Mouse (Mus musculus): ENCODE measurements at regions not wholly inside any gene's neighbourhood (a gene's known extent, or its start where the extent isn't known, plus 50 kb on each side); places are given as distances from the start of the nearest gene placed in this dataset.

- Histone ChIP-seq H3K9me3 (no peaks in the 10 kb centered on the region), H3K36me3 (no peaks in the 10 kb centered on the region), H3K27ac (no peak overlapping the region), H3K4me3 (no peak overlapping the region), H3K27me3 (ENCODE audit: insufficient read depth, poor library complexity, severe bottlenecking) (no peaks in the 10 kb centered on the region), H3K4me1 (peaks cover 10% of the 10 kb centered on the region; the same call in 1 of the 2 replicates)
- DNase-seq (ENCODE audit: low spot score): no peak
- 86% methylated on average over 3 of the region's 3 CpGs for WGBS
Observed at GRCm38 (mm10) chr3:119950721-119951120, 166.5 kb upstream of the Ptbp2 start.

- no peak overlapping the region for H3K4me3 ChIP-seq
- WGBS: 76% methylated on average over 2 of the region's 2 CpGs
- H3K9me3 ChIP-seq: no peaks in the 10 kb centered on the region
- H3K36me3 ChIP-seq: no peaks in the 10 kb centered on the region
- no peak overlapping the region for H3K27ac ChIP-seq
- DNase-seq (ENCODE audit: low spot score): no peak
- peaks cover 10% of the 10 kb centered on the region; the same call in 1 of the 2 replicates for H3K4me1 ChIP-seq
- H3K27me3 ChIP-seq (ENCODE audit: insufficient read depth, poor library complexity, severe bottlenecking): no peaks in the 10 kb centered on the region
Observed at GRCm38 (mm10) chr3:119950070-119950469, 165.8 kb upstream of the Ptbp2 start.

DNA sequence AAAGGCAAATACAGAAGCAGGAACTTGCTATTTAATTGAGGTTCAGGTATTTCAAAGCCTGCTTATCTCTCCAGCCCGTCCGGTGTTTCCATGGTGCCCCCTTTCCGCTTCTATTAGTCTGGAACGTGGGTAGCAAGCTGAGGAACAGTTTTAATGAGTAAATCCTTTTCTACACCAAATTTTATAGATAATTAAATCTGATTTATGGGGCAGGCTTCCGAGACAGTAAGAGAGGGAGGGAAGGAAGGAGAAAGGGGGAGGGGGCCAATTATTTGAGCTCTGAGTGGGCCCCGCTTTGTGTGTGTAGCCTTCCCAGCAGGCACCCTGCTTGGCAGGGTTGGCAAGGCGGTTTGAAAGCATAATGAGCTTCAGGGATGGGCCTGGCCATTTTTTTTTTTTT is 165.4 kb upstream of the Ptbp2 start:
- no peaks in the 10 kb centered on the region for H3K27me3 ChIP-seq (ENCODE audit: insufficient read depth, poor library complexity, severe bottlenecking)
- WGBS: 32% methylated on average over 7 of the region's 7 CpGs
- H3K9me3 ChIP-seq: no peaks in the 10 kb centered on the region
- H3K36me3 ChIP-seq: no peaks in the 10 kb centered on the region
- H3K4me1 ChIP-seq: peaks cover 10% of the 10 kb centered on the region; the same call in 1 of the 2 replicates
- no peak overlapping the region; the same call in 1 of the 2 replicates for H3K27ac ChIP-seq
- H3K4me3 ChIP-seq: peak overlapping the region; percentile 40
- DNase-seq (ENCODE audit: low spot score): no peak

DNA sequence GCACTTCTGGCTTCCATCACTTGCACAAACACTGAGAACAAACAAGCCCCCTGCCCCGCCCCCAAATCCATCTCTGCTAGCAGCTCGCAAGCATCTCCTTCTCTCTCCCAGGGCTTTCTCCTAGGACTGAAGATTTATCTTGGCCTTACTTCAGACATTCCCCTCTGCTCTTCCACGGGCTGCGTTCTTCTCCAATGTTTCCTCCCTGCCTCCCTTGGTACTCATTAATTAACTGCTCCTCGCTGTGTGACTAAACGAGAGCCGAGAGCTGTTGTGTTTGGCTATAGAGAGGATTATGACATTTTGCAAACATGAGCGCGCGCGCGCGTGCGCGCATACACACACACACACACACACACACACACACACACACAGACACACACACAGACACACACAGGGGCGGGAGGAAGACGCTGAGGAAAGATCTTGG is 164.8 kb upstream of the Ptbp2 start:
- H3K27me3 ChIP-seq (ENCODE audit: insufficient read depth, poor library complexity, severe bottlenecking): no peaks in the 10 kb centered on the region
- H3K4me1 ChIP-seq: peaks cover 10% of the 10 kb centered on the region; the same call in 1 of the 2 replicates
- peak overlapping the region; percentile 40 for H3K4me3 ChIP-seq
- H3K27ac ChIP-seq: peak overlapping the region; percentile 42; the same call in 1 of the 2 replicates
- no peaks in the 10 kb centered on the region for H3K36me3 ChIP-seq
- DNase-seq (ENCODE audit: low spot score): no peak
- 50% methylated on average over 17 of the region's 17 CpGs for WGBS
- H3K9me3 ChIP-seq: no peaks in the 10 kb centered on the region

DNA sequence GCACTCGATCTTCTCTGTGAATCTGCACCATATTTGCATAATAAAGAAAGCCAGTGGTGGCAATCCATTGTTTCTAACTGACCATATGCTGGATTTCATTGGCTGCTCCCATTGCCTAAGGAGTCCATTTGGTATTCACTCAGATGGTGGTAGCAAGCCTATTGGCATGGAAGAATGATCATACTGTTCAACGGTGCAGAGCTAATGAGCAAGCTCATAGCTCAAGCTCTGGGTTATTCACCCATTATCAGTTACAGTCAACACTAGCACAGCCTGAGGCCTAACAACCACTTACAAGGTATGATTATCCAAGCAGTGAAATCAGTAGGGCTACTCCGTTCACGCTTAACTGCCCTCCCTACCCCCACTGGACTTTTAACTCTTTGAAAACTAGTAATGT is 162.9 kb upstream of the Ptbp2 start:
- Histone ChIP-seq H3K9me3 (no peaks in the 10 kb centered on the region), H3K4me1 (peaks cover 10% of the 10 kb centered on the region; the same call in 1 of the 2 replicates), H3K4me3 (no peak overlapping the region), H3K36me3 (no peaks in the 10 kb centered on the region), H3K27ac (no peak overlapping the region), H3K27me3 (ENCODE audit: insufficient read depth, poor library complexity, severe bottlenecking) (no peaks in the 10 kb centered on the region)
- WGBS: 70% methylated on average over 4 of the region's 4 CpGs
- DNase-seq (ENCODE audit: low spot score): no peak

DNA sequence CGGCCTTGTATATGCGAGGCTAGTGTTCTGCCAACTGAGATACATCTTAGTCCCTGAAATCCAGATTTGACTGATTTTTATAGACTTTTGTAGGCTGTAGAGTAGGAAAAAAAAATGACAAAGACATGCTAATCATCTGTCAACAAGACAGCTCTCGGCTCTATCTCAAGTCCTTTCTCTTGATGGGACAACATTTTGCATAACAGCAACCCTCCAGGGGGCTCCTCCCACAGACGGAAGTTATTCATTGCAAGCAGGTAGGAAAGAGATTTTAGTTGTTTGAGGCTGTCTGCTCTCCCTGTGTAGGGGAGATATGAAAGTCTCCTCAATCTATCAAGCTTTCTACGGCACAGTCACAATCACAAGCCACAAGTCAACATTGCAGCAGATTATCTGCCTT is 159.8 kb upstream of the Ptbp2 start:
- Histone ChIP-seq H3K27me3 (ENCODE audit: insufficient read depth, poor library complexity, severe bottlenecking) (no peaks in the 10 kb centered on the region), H3K4me3 (no peak overlapping the region), H3K27ac (no peak overlapping the region), H3K36me3 (no peaks in the 10 kb centered on the region), H3K9me3 (no peaks in the 10 kb centered on the region), H3K4me1 (peaks cover 3% of the 10 kb centered on the region; the same call in 1 of the 2 replicates)
- DNase-seq (ENCODE audit: low spot score): no peak
- WGBS: 56% methylated on average over 5 of the region's 5 CpGs

GRCm38 (mm10) chr3:119939091-119939490 is 154.8 kb upstream of the Ptbp2 start:
- 79% methylated on average over 1 of the region's 1 CpGs for WGBS
- H3K4me3 ChIP-seq: no peak overlapping the region
- H3K27ac ChIP-seq: no peak overlapping the region
- H3K9me3 ChIP-seq: no peaks in the 10 kb centered on the region
- no peaks in the 10 kb centered on the region for H3K27me3 ChIP-seq (ENCODE audit: insufficient read depth, poor library complexity, severe bottlenecking)
- no peaks in the 10 kb centered on the region for H3K4me1 ChIP-seq
- H3K36me3 ChIP-seq: no peaks in the 10 kb centered on the region
- no peak for DNase-seq (ENCODE audit: low spot score)

DNA sequence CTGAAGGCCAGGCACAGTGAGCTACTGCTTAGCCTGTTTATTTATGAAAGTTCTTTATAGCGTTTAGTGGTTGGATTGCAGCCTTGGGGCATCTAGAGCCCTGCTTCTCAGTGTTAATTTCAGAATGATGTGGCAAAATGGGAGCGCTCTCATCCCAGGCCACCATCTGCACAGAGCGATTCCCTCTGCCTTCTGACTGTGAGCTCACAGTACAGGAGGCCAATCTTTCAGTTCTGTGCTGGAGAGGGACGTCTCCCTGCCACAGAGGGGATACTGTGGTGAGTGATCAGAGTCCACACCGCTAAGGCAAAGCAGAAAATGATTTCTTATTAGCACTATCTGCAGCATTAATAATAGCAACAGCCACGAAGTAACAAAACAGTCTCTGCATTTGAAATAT is 154.2 kb upstream of the Ptbp2 start:
- no peaks in the 10 kb centered on the region for H3K27me3 ChIP-seq (ENCODE audit: insufficient read depth, poor library complexity, severe bottlenecking)
- H3K4me1 ChIP-seq: no peaks in the 10 kb centered on the region
- WGBS: 65% methylated on average over 6 of the region's 6 CpGs
- H3K27ac ChIP-seq: no peak overlapping the region
- H3K9me3 ChIP-seq: no peaks in the 10 kb centered on the region
- DNase-seq (ENCODE audit: low spot score): no peak
- no peak overlapping the region for H3K4me3 ChIP-seq
- H3K36me3 ChIP-seq: no peaks in the 10 kb centered on the region

GRCm38 (mm10) chr3:119936526-119936925 is 152.3 kb upstream of the Ptbp2 start:
- WGBS: 71% methylated on average over 1 of the region's 1 CpGs
- no peak for DNase-seq (ENCODE audit: low spot score)
- Histone ChIP-seq H3K27ac (no peak overlapping the region), H3K27me3 (ENCODE audit: insufficient read depth, poor library complexity, severe bottlenecking) (no peaks in the 10 kb centered on the region), H3K9me3 (no peaks in the 10 kb centered on the region), H3K36me3 (no peaks in the 10 kb centered on the region), H3K4me1 (no peaks in the 10 kb centered on the region), H3K4me3 (no peak overlapping the region)

DNA sequence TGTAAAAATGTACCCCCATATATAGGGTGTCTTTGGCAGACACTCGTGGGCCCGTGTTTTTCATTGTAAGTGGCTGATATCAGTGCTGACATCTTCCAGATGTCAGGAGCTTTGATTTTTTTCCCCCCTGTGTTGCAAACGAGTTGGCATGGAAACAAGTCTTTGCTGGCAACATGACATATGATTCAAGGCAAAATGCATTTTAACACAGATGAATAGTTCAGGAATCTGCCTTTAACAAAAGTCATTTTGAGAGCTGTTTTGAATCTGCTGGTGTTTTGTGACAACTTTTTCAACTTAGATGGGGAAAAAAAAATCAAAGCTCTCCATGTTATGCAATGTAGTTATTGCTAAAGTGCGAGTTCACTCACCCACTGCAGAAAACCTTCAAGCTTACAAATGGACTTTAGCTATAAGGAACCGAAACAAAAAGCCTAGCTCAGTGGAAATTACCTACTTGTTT is 148.8 kb upstream of the Ptbp2 start:
- Histone ChIP-seq H3K27ac (no peak overlapping the region), H3K9me3 (no peaks in the 10 kb centered on the region), H3K36me3 (no peaks in the 10 kb centered on the region), H3K27me3 (ENCODE audit: insufficient read depth, poor library complexity, severe bottlenecking) (no peaks in the 10 kb centered on the region), H3K4me3 (no peak overlapping the region), H3K4me1 (no peaks in the 10 kb centered on the region)
- 59% methylated on average over 5 of the region's 5 CpGs for WGBS
- DNase-seq (ENCODE audit: low spot score): no peak

DNA sequence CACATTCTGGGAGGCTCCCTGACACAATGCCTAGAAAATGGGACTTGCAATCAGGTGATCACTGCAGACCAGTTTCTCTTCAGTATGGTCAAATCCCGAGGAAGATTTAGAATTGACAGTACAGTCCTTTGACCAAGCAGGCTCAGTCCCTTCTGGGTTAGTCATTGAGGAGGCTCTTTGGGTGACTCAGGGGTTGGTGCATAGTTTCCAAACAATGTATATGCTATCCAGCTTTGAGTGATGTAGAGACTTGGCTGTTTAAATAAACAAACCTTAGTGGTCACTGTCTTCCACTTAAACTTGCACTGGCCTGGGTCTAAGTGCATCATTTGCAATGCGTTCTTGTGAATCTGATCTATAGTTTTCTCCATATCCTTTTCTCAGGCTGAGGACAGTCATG is 144.0 kb upstream of the Ptbp2 start:
- H3K9me3 ChIP-seq: no peaks in the 10 kb centered on the region
- H3K4me3 ChIP-seq: no peak overlapping the region
- 77% methylated on average over 2 of the region's 2 CpGs for WGBS

GRCm38 (mm10) chr3:119919501-119920141 is 135.4 kb upstream of the Ptbp2 start:
- no peaks in the 10 kb centered on the region for H3K9me3 ChIP-seq
- no peak overlapping the region for H3K27ac ChIP-seq
- H3K36me3 ChIP-seq: no peaks in the 10 kb centered on the region
- H3K27me3 ChIP-seq (ENCODE audit: insufficient read depth, poor library complexity, severe bottlenecking): no peaks in the 10 kb centered on the region
- H3K4me3 ChIP-seq: no peak overlapping the region
- no peak for DNase-seq (ENCODE audit: low spot score)
- 83% methylated on average over 4 of the region's 4 CpGs for WGBS
- H3K4me1 ChIP-seq: no peaks in the 10 kb centered on the region

More for the DNA sequence above, 144.0 kb upstream of the Ptbp2 start:
- Histone ChIP-seq H3K27ac (no peak overlapping the region), H3K36me3 (no peaks in the 10 kb centered on the region), H3K27me3 (ENCODE audit: insufficient read depth, poor library complexity, severe bottlenecking) (no peaks in the 10 kb centered on the region), H3K4me1 (no peaks in the 10 kb centered on the region)
- no peak for DNase-seq (ENCODE audit: low spot score)

DNA sequence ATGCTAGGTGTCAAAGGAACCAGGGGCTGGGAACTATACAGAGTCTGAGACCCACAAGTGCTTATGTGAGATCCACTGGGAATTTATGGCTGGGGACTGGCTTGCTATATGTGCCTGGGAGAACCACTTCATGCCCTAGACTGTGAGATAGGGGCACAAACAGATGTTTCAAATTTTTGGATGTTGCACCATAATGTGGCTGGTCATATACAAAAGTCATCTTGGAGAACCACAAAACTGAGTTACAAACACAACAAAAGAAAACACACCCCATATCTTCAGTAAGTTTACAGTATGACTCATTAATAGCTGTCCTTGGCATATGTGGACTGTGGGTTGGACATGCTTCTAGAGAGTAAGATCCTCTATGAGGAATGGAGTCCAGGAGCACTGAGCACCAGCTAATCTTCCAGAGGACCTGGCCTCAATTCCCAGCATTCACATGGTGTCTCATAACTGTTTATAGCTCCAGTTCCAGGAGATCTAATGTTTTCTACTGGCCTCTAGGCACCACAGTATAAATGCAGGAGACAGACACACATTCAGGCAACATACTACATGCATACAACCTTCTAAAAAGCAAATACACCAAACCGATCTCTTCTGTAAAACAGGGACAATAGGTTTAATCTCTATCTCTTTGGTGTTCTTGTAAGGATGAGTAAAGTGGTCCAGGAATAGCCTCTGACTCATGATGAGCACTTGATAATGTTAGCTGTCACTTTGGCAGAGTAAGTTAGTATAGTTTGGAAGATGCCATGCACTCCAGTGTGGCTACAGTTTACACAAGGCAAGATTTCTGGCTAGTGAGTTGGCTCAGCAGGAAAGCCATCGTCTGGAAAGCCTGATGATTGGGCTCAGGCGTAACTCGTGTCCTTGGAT is 132.0 kb upstream of the Ptbp2 start:
- Histone ChIP-seq H3K4me1 (no peaks in the 10 kb centered on the region), H3K9me3 (no peaks in the 10 kb centered on the region), H3K27ac (no peak overlapping the region), H3K36me3 (no peaks in the 10 kb centered on the region), H3K27me3 (ENCODE audit: insufficient read depth, poor library complexity, severe bottlenecking) (no peaks in the 10 kb centered on the region), H3K4me3 (no peak overlapping the region)
- no peak for DNase-seq (ENCODE audit: low spot score)
- WGBS: 45% methylated on average over 4 of the region's 4 CpGs
